In the genomic region with DNA sequence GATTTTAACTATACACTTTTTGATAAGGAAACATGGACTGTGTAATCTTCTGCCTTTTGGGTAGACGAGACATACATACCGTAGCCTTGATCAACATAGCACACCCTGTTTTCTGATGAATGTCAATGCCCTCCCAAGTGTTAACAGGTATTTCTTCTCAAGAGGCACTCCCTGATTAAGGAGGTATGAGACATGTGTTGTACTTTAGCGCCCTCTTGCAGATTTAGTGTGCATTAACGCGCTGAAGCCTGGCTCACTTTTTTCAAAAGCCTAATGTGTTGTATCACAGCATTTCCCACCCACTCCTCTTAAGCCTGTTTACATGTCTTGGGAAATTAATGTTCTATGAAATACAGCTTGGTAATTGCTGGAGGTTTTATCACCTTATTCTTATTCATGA, we compare ENCODE assay signal across 9 mouse cellular contexts. TPM values are rescaled to one million over a fixed set of nuclear protein-coding genes. Genes with fewer than 3 reads are reported as not detected.
A peak's percentile ranks its signal among the peaks of the same experiment; 100 is the strongest.
DNase-seq lines count a peak whose midpoint lies in the region; ATAC-seq and TF ChIP-seq lines count a peak whose summit lies in the region.
"Had no signal": no experiment of that assay in that cellular context is flagged by ENCODE, and none has a peak within 500 bp of the region (broad histone marks: within the 10 kb centered on the region; RNA-seq: fewer than 3 reads in every experiment).

No protein-coding gene starts in this region.

- ATAC-seq in hindbrain, postnatal 0 days: no peak

- no peaks in the 10 kb centered on the region for H3K4me1 ChIP-seq in hindbrain, postnatal 0 days (ENCODE audit: insufficient read depth, low read length)
- H3K4me1 ChIP-seq: liver, embryonic 15.5 days had no signal

- no peak overlapping the region for H3K4me2 ChIP-seq in hindbrain, postnatal 0 days (ENCODE audit: low read depth, low read length)
- H3K4me2 ChIP-seq: liver, embryonic 15.5 days had no signal

- no peak overlapping the region for H3K4me3 ChIP-seq in layer of hippocampus, adult 2 months
- H3K4me3 ChIP-seq in hindbrain, postnatal 0 days (ENCODE audit: low read length): no peak overlapping the region
- H3K4me3 ChIP-seq: liver, embryonic 15.5 days had no signal

- peak; percentile 78 for TF ChIP-seq CTCF in layer of hippocampus, adult 2 months (conservative IDR thresholded peaks at IDR 0.05)
- peak; percentile 44; the same call in 1 of the 2 replicates for TF ChIP-seq CTCF in brain, embryonic 14.5 days (IDR thresholded peaks at IDR 0.05; ENCODE audit: borderline replicate concordance, extremely low read depth, insufficient read depth, insufficient read length)
- TF ChIP-seq CTCF in hindbrain, postnatal 0 days (IDR thresholded peaks at IDR 0.05; ENCODE audit: low read depth): peak; percentile 68

- intact Hi-C loops in gastrocnemius, postnatal 14 days (cut with DNase I; ENCODE audit: low total_unique reads): no loop called here

- H3K36me3 ChIP-seq in hindbrain, postnatal 0 days (ENCODE audit: insufficient read depth, low read length): no peaks in the 10 kb centered on the region
- H3K36me3 ChIP-seq: liver, embryonic 15.5 days had no signal

- WGBS in hindbrain, postnatal 0 days: 53% methylated on average over 5 of the region's 5 CpGs

- no peak overlapping the region for H3K9ac ChIP-seq in hindbrain, postnatal 0 days (replicated peaks; ENCODE audit: low read length)
- H3K9ac ChIP-seq: liver, embryonic 15.5 days had no signal

- no peaks in the 10 kb centered on the region for H3K9me3 ChIP-seq in hindbrain, postnatal 0 days (ENCODE audit: low read length)
- H3K9me3 ChIP-seq: liver, embryonic 15.5 days had no signal

- no peaks in the 10 kb centered on the region for H3K27me3 ChIP-seq in hindbrain, postnatal 0 days (ENCODE audit: insufficient read depth, low read length)
- H3K27me3 ChIP-seq: liver, embryonic 15.5 days had no signal

- TF ChIP-seq POLR2A in brain, embryonic 14.5 days (IDR thresholded peaks at IDR 0.05; ENCODE audit: borderline replicate concordance, extremely low read depth, insufficient read depth, insufficient read length, poor library complexity, severe bottlenecking): no peak

- DNase-seq in adrenal gland, adult 2 months: peak; percentile 26
- DNase-seq in adrenal gland, adult 18-20 months (ENCODE audit: low spot score in 2 of 2): no peak
- DNase-seq in layer of hippocampus, adult 2 months (ENCODE audit: low spot score in 2 of 2): peak; percentile 28 to 29
- no peak for DNase-seq in layer of hippocampus, adult 9-10 months (ENCODE audit: low spot score)
- peak; percentile 57 for DNase-seq in brain, embryonic 14.5 days (ENCODE audit: low read depth)
- peak; percentile 64 for DNase-seq in hindbrain, postnatal 0 days (ENCODE audit: low spot score)
- peak; percentile 12 for DNase-seq in neural tube, embryonic 10.5 days (ENCODE audit: extremely low spot score, low spot score)
- no peak for DNase-seq in gastrocnemius, postnatal 14 days

- H3K27ac ChIP-seq in layer of hippocampus, adult 2 months: no peak overlapping the region
- no peak overlapping the region for H3K27ac ChIP-seq in hindbrain, postnatal 0 days
- H3K27ac ChIP-seq: liver, embryonic 15.5 days had no signal

RNA-seq across cellular contexts. Expression of a gene that starts 17.0 kb away (rescaled TPM):
- total RNA-seq in adrenal gland, adult 2 months (2021): 10 to 100 TPM; 25.8 to 31.6 TPM
- polyA plus RNA-seq in adrenal gland, adult 2 months (2012; rRNA removed): 4.8 and 7.4 TPM in 2 replicates
- 10 to 100 TPM; 23.0 to 32.3 TPM for total RNA-seq in adrenal gland, adult 18-20 months (2021)
- 10 to 100 TPM; 52.0 to 54.1 TPM for total RNA-seq in layer of hippocampus, adult 2 months (2021)
- 19.3 and 22.5 TPM in 2 replicates for polyA plus RNA-seq in brain, embryonic 14.5 days (2012; rRNA removed)
- total RNA-seq in hindbrain, postnatal 0 days (2014; rRNA removed): 34.6 and 42.7 TPM in 2 replicates
- polyA plus RNA-seq in hindbrain, postnatal 0 days (2015; fragmentation: Nextera tagmentation; extraction: Ambion mirVana): 10.7 and 13.1 TPM in 2 replicates
- total RNA-seq in gastrocnemius, postnatal 14 days (2021): 10 to 100 TPM; 19.4 to 24.3 TPM

Comparison
In these comparisons a context has a peak if more than half of its experiments do, and no peak if none do; other contexts are left out.
1. DNase-seq: peak in adrenal gland, adult 2 months (single experiment), layer of hippocampus, adult 2 months (2 of 2), brain, embryonic 14.5 days (single experiment), hindbrain, postnatal 0 days (single experiment) and neural tube, embryonic 10.5 days (single experiment); none in adrenal gland, adult 18-20 months (0 of 2), layer of hippocampus, adult 9-10 months (single experiment) and gastrocnemius, postnatal 14 days (single experiment).
2. Peak in every context shown above with its lines, with median percentiles within 50 percentile points of each other: CTCF ChIP-seq.